Mouse (Mus musculus): ENCODE measurements around the gene Gfi1.

Gfi1 gene

DNA sequence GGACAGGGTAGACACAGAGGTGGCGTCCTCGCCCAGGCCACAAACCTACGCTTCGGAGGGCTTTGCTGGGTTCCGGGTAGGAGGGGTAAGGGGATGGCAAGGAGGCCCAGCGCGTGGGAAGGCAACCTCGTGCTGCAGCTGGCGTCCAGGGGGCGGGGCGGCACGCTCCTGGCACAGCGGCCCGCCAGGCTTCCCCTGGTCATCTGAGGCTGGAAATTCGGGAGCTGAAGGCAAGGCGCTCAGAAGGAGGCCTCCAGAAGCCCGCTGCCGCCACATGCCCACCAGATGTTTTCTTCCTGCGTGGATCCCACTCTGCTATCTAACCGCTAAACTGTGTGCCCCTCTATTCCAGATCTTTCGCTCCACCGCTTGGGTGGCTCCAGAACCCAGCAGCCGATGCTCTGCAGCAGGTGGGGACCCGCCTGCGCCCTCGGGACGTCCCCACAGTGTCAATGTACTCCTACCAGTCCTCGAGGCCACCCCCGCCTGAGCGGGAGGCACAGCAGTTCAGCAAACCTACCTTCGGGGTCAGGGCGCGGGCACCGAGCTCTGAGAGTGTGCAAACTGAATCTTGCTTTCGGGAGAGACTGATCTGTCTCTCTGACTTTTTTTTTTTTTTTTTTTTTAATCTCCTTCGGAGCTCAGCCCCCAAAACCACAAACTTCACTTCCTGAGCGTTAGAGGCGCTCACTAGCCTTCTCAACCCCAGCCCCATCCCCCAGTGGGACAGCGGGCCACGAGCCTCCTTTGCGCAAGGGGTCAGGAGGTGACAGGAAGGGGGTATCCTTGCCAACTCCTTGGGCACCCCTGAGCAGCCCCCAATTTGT, at the start of gene Gfi1:
Gene Gfi1, minus strand, starts transcription at position 602 of the 827 bp plus-strand sequence.
- no peak for DNase-seq (ENCODE audit: low spot score in 2 of 2)

DNA sequence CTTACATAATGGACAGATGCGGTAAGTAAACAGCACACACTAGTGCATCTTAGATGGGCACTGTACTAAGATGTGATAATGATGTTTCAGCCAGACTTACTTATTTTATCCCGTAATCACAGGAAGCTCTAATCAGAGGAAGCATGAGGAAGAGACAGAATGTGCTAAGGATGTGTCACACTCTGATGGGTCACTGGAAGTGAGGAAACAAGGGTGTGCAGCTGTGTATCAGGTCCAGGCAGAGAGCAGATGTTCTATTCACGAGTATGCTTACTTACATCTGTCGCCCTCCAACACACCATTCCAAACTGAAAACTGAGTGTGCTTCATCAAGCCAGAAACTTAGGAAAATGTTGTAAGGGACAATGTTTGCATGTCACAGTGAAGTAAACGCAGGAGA, 46.2 kb upstream of the Gfi1 start:
- no peak for DNase-seq (ENCODE audit: low spot score in 2 of 2)

DNA sequence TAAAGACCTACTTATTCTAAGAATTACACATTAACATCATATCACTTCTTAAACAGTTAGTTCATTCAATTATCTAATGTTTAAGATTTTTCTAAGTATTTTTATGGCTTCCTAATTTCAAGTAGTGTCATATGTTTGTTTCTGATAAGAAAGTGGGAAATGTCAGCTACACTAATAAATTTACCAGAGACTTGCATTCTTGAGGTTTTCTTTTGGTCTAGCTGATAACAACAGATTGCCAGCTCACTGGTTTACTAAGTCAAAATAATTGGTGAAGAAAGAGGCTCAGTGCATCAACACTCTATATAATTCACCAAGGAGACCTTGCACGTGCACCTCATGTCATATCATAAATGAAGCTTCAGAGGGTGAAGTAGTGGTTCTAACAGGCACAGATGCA, 42.4 kb upstream of the Gfi1 start:
- no peak for DNase-seq (ENCODE audit: low spot score in 2 of 2)

DNA sequence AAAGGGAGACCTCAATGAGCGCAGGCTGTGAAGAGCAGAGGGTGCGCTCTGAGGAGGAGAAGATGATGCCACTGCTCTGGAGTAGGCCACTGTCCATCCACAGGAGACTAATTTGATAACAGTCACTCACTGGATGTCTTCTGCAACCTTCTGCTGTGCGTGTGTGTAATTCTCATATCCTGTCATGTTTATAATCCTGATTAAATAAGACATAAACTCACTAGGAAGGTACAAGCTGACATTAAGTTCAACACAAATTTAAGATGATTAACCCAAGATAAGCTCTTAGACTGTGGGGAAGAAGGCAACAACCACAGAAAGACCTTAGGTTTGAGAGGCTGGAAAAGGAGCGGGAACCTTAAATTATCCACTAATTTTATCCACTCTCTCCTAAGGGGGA, 40.1 kb upstream of the Gfi1 start:
- no peak for DNase-seq (ENCODE audit: low spot score in 2 of 2)

DNA sequence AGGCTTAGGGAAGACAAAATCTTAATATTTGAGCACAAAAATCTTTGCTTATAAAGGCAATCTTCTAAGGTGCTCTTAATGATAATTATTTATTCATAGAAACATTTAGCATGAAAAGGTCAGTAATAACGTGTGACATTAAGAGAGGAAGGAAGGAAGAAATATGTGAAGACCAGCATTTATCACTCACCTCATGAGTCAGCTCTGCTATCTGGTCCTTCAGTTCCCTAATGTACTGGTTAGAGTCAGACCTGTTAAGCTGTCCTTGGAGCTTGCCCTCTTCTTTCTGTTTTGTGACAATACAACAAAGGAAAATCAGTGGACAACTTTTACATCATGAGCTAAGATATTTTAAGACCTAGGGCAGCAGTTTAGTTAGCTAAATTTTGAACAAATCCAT, 38.6 kb upstream of the Gfi1 start:
- no peak for DNase-seq (ENCODE audit: low spot score in 2 of 2)

DNA sequence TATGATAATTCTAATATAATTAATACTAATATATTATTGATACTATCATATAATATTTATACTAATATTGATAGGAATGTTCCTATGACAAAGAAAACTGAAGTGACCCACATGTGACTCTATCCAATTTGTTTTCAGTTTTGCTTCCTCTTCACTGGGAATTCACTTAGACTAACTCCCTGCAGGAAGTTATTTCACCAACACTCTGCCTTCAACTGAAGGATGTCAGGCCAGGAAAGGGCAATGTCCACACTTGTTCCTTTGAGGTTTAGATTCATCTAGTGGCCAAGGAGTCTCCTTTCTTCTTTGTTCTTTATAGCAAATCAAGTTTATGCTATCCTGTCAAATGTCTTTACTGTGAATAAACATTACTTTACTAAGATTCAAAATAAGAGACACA, 37.8 kb upstream of the Gfi1 start:
- DNase-seq (ENCODE audit: low spot score in 2 of 2), result no peak

DNA sequence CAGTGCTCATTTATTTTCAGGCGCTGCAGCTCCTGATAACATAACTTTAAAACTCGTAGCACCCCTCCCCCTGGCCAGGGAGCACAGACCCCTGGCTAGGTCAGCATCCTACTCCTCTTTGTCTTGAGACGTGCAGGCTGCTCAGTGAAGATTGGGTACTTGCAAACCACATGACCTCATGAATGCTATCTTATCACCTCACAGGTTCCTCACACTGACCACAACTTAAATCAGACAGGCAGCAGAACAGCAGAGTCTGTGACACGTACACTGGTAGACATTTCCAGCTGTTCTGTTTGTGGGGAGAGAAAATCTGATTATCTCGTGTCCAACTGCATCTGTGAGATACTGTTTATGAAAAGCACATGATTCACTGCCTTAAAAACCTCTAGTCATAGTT, 33.3 kb upstream of the Gfi1 start:
- DNase-seq (ENCODE audit: low spot score in 2 of 2), result no peak

DNA sequence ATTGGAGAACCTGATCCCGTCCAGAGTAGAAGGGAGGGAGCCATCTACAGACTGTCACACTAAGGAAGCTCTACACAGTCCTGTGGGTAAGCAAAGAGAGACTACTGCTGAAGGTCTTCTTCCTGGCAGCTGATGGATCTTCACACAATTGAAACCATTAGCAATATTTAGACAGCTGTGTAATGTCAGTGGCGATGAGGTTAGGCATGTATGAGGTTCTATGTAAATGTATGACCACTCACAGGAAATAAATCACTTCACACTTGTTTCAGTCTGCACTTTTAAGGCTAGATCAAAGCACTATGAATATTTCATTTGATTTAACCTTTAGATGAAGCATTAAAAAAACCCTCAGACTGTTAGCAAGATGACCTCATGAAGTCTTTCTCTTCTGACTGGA, 30.2 kb upstream of the Gfi1 start:
- DNase-seq (ENCODE audit: low spot score in 2 of 2), result no peak

DNA sequence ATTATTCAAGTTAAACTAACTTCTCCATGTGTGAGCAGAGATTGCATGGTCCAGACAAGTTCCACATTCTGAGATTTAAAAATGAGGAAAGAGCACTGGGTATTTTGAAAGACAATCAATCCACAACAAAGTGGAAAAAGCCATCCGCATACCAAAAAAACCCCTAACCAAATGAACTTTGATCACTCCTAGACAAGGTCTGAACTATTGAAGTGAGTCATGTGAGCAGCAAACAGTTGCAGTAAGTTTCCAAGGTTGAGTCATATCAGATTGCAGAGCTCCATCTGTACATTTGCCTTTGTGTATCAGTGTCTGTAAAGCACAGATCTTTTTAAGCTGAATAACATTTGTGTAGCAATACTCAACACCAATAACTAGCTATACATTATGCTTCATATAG, 28.9 kb upstream of the Gfi1 start:
- no peak for DNase-seq (ENCODE audit: low spot score in 2 of 2)

DNA sequence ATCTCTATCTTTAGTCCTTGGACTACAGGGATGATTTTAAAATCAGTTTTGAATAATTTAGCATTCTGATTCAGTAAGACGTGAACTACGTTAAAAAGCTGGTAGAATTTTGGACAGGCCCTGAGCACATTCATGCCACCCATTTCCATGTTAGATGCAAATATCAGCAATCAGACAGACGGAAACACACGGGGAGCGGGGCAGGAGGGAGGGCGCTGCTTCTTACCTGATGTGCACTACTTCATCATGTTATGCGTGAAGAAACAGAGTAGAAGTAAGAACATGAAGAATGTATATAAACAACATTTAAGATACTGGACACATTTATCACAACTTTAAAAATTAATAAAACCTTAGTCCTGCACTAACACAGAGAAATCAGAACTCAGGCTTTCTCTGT, 27.8 kb upstream of the Gfi1 start:
- DNase-seq (ENCODE audit: low spot score in 2 of 2), result no peak

DNA sequence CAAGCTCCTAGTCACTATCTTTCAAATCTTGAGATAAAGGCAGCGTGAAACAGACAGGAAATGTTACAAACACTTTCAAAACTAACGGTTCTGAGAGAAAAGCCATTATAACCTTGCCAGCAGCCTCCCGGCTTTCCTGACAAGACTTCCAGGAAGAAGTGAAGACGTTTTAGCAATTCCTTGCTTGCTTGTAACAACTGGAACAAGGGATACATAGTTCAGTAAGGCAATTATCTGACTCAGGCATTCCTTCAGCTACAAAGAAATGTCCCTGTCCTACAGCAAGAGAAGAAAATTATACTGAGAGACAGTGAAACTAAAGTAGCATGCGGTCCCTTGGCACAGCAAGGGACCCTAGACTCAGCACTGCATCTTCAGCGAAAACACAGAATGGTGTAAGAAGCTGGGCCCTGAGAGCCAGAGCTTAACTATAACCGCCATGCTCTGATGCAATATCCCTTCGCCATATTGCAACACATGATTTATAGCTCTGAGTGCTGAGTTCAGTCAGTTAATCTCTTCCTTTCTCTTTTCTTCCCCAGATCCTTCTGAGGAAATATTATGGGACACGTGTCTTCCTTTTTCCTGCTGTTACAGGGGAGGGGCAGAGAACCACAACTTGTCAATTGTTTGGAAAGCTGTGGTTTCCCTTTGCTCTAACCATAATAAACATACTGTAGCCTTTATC, 23.5 kb upstream of the Gfi1 start:
- DNase-seq (ENCODE audit: low spot score in 2 of 2), result peak in 1 of 2 experiments; percentile 34

DNA sequence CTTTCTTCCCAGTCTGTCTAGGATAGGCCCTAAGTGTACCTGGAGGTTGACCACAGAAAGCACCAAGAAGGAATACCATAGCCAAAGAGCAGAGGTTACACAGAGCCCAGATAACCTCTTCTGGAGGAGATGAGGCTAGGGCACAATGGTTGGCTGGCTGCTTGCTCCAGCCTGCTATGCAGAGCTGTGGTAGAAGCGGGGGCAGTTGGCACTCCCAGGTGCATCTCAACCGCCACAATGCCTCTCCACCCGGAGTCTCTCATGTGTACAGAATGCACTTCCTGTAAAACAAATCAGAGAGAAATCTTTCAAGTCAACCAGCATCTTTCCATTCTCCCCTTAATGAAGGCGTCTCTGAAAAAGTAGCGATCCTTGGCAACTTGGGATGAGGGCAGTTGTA, 13.2 kb upstream of the Gfi1 start:
- DNase-seq (ENCODE audit: low spot score in 2 of 2), result no peak

DNA sequence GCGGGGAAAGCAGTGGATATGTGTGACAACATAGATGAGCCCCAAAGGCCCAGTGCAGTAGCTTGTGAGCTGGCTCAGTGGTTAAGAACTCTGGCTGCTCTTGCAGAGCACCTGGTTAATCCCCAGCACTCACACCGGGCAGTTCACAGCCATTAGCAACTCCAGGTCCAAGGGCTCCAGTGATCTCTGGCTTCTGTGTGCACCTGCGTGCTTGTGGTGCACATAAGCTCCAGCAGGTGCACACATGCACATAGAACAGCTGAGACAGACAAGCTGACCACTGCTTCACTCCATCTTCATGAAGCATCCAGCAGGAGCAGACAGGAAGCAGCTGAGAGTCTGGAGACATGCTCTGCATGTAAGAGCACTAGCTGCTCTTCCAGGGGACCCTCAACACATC, 12.5 kb upstream of the Gfi1 start:
- no peak for DNase-seq (ENCODE audit: low spot score in 2 of 2)

DNA sequence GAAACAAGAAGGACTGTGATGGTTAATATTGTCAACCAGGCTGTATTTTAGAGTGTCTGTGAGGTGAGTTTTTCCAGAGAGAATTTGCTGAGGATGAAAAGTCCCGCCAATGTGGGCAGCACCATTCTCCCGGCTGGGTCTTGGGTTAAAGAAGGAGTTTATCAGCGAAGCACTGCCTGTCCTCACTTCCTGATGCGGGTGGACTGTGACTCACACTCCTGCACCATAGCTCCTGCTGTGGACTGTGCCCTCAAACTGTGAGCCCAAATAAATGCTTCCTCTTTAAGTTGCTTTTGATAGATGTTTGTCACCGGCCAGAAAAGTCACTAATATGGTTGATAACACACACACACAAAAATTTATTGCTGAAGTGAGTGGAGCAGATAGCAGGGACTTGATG, 10.3 kb upstream of the Gfi1 start:
- DNase-seq (ENCODE audit: low spot score in 2 of 2), result no peak

DNA sequence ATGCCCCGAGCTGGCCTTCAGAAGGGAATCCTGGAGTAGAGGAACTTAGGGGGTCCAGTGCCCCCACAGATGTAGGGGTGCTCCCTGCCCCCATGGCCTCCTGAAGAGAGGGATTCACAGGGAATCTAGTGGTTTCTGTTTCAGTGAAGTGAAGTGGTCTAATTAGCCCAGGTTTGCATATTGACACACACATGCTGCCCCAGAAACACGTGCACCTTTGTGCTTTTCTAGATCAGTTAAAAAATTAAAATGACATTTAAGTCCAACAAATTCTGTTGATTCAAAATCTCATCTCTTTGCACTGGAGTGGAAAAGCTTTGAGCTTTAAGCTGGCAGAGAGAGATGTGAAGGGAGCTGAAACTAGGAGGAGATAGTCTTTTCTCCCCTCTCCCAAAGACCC, 6.0 kb upstream of the Gfi1 start:
- no peak for DNase-seq (ENCODE audit: low spot score in 2 of 2)

DNA sequence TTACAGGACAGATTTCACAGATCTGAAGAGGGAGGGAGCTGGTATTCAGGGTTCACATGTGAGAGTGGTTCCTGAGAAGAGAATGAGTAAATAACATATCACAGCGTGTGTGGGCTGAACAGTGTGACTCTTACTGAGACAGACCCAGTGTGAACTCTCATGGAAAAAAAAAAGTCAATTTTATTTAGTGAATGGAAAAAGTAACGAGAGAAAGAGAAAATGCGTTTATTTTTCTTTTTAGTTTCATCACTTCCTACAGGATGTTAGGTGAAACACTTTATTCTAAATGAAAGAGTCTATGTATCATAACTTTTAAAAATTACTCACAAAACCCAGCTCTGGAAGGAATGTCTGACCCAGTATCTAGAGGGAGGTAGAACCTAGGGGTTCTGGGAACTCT, 5.6 kb upstream of the Gfi1 start:
- no peak for DNase-seq (ENCODE audit: low spot score in 2 of 2)

DNA sequence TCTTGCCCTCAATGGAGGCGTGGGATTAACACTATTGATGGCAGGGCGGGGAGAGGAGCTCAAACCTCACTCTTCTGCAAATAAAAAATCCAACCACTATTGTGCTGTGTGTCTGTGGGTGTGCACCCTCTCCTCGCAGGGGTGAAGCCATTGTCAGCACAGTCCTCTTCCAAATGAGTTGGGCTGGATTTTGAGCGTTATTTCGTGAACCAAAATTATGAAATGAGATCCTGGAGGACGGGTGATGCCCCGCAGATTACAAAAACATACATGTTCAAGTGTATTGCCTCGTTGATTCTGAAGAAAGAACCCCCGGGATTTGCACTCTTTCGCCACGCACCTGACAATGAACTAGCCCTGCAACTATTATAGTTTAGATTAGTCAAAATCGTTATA, 1.2 kb upstream of the Gfi1 start:
- no peak for DNase-seq (ENCODE audit: low spot score in 2 of 2)

DNA sequence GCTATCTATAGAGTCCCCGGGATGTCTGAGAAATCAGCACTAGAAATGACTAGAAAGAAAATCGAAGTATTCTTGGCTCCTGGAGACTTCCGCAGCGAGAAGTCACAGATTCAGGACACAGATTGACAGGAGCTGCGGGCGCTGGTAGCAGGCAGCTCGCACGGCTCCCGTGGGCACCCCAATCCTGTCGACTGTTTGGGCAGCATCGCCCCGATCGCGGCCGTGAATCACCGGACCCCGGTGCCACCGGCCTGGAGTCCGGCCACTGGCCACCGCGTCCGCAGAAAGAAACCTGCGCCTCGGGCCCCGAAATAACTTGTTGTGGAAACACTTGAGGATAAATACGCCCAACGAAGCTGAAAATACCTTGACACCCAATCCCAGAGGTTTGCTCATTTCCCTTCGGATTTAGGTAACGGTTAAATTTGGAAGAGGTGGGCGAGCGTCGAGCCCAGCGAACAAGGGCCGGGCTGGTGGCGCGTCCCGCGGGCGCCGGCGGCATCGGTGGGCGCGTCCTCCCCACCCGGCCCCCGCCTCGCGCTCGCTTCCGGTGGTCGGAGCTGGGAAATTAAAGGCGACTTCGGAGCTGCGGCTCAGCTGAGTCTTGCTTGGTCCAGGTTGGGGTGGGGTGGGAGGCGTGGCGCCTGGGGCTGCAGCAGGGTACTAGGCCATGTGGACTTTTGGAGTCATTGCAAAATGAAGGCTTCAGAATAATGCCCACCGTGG, 608 bp upstream of the Gfi1 start:
- peak in 1 of 2 experiments; percentile 4 for DNase-seq (ENCODE audit: low spot score in 2 of 2)

DNA sequence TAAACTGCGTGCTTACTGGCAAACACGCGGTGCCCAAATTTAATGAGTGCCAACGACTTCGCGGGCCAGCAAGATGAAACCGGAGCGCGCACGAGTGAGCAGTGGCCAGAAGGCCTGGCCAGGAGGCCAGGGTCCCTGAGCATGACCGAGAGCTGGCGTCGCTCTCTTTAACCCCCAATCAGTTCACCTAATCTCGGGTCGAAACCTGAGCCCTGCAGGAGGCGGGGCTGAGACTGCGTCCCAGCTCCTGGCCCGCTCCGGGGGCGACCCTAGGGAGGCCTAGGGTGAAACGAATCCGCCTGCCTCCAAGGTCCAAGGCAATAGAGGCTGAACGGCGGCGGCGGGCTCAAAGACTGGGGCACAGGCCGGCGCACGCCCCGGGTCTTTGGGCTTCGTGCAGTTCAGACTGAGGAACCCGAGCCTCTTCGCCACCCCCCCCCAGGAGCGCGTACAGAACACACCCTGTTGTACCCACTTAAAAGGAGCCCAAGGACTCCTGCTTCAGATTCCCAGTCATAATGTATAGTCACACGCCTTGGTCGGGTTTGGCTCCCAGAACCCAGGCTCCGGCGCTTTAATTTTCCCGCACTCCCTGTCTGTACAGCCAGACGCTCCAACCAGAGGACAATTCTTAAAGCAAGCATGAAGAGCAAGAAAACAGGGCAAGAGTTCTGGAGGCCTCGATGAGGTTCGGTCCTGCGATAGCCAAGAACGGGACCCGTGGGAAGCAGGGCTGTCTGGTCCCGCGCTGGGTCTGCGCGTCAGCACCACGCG, 988 bp downstream of the Gfi1 start:
- DNase-seq (ENCODE audit: low spot score in 2 of 2), result no peak

DNA sequence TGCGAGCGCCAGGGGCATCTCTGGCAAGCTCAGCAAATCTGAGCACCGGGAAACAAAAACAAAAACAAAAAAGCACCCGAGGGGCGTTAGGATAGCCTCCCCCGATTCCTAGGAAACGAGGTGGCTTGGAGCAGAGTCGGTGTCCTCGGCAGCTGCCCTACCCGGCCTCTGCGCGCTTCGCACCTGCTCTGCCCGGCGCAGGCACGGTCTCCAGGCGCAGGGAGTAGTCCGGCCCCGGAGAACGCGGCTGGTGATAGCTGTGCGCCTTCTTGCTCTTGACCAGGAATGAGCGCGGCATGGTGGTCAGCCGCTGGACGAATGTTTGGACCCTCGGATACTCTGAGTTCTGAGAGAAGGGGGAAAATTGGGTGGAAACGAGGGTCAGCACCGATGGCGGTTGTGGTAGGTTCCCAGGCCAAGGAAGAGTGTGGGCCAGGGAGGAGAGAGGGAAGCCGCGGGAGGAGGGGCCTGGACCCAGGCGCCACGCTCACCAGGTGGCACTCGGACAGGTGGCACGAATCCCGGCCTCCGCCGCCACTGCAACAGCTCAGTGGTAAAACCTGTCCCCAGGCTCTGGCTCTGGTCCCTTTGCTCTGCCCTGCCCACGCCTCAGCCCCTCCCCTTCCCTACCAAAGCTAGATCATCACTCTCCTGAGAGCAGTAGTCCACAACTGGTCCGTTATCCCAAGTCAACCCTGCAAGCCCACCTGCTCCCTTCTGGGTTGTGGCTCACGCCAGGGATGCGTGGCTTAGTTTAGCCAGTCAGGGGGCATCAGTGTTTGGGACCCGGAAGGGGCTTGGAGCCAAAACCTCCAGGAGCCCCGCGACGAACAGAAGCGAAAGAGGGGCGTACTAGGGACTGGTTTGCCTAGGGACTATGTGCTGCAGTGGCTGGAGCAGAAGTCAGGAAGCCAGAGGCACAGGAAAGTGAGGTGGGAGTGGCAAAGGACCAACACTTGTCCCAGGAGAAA, 2.0 kb downstream of the Gfi1 start:
- DNase-seq (ENCODE audit: low spot score in 2 of 2), result no peak

All from urinary bladder, postnatal 36 days (tissue).